ENCODE assay signal across 19 mouse cellular contexts in the genomic region with DNA sequence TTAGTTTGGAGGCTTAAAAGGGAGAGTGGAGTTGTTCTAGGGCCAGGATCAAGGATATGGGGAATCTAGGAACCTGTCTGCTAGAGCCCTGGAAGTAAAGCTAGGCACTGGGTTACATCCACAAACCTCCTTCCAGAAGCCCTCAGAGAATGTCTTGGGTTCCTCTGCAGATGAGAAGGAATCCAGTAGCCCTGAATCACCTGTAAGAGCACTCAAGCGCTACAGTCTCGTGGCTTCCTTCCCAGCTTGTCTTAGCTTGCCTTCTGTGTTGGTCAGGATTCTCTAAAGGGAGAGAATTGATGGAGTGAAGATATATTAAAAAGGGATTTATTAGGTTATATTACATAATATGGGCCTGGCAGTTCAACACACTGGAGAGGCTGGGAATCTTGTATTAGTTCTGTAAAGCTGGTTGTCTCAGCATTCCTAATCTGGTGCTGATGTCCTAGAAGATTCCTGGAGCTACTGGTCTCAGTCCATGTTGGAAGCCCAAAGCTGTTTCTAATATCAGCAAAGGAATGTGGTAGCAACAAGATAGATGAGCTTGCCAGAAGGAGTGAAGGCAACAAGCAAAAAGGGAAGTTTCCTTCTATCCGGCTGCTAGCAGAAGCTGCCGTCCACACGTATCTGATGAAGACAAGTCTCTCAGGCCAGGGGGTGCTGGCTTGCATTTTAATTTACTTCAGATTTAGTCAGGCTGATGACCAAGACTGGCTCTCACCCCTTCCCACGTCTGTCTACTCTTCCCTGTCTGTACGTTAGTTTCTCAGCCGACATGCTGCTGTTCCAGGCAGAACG.
DNase-seq lines count a peak whose midpoint lies in the region; ATAC-seq and TF ChIP-seq lines count a peak whose summit lies in the region.
"Had no signal": no experiment of that assay in that cellular context is flagged by ENCODE, and none has a peak within 500 bp of the region (broad histone marks: within the 10 kb centered on the region; RNA-seq: fewer than 3 reads in every experiment).

No protein-coding gene starts in this region.

- peak overlapping the region; percentile 76 for H3K27ac ChIP-seq in kidney, embryonic 14.5 days (ENCODE audit: low read depth, low read length)
- H3K27ac ChIP-seq in MEL (ENCODE audit: control insufficient read depth, low read depth, low read length): no peak overlapping the region
- H3K27ac ChIP-seq in stomach, embryonic 14.5 days (ENCODE audit: low read length): 0 out of 2 replicates have a peak overlapping the region, but pooled peaks have one; percentile 52
- H3K27ac ChIP-seq: embryonic facial prominence, embryonic 12.5 days; forebrain, embryonic 15.5 days; hindbrain, embryonic 10.5 days; layer of hippocampus, adult 2 months; liver, embryonic 15.5 days; neural tube, embryonic 13.5 days had no signal

- 76% methylated on average over 9 of the region's 9 CpGs for WGBS in kidney, embryonic 14.5 days
- WGBS in stomach, embryonic 14.5 days: 69% methylated on average over 9 of the region's 9 CpGs

- H3K4me1 ChIP-seq in kidney, embryonic 14.5 days (ENCODE audit: control insufficient read depth, insufficient read depth, low read length): 0 out of 2 replicates have a peak, but pooled peaks cover 4% of the 10 kb centered on the region
- H3K4me1 ChIP-seq in MEL (ENCODE audit: control insufficient read depth in 1 of 2, insufficient read depth in 2 of 2, low read length in 2 of 2): peaks cover 6 to 9% of the 10 kb centered on the region in 2 experiments
- no peaks in the 10 kb centered on the region; the same call in 1 of the 2 replicates for H3K4me1 ChIP-seq in stomach, embryonic 14.5 days (ENCODE audit: control insufficient read depth, insufficient read depth, low read length)
- H3K4me1 ChIP-seq: forebrain, embryonic 15.5 days; liver, embryonic 15.5 days; neural tube, embryonic 13.5 days had no signal

- no peak for TF ChIP-seq POLR2A in MEL (IDR thresholded peaks at IDR 0.05; ENCODE audit: control insufficient read depth in 1 of 2, insufficient read depth in 1 of 2, low read depth in 1 of 2, low read length in 2 of 2, poor library complexity in 1 of 2)

- no peaks in the 10 kb centered on the region for H3K27me3 ChIP-seq in kidney, embryonic 14.5 days (ENCODE audit: control insufficient read depth, insufficient read depth, low read length)
- no peaks in the 10 kb centered on the region for H3K27me3 ChIP-seq in MEL (ENCODE audit: control insufficient read depth in 1 of 2, insufficient read depth in 2 of 2, low read length in 2 of 2)
- H3K27me3 ChIP-seq in stomach, embryonic 14.5 days (ENCODE audit: control insufficient read depth, insufficient read depth, low read length): no peaks in the 10 kb centered on the region
- H3K27me3 ChIP-seq: forebrain, embryonic 15.5 days; liver, embryonic 15.5 days; neural tube, embryonic 13.5 days had no signal

- no peak overlapping the region for H3K4me3 ChIP-seq in kidney, embryonic 14.5 days (ENCODE audit: low read length)
- H3K4me3 ChIP-seq in MEL (ENCODE audit: control insufficient read depth in 1 of 2, insufficient read depth in 1 of 2, low read depth in 2 of 2, low read length in 2 of 2): no peak overlapping the region
- no peak overlapping the region for H3K4me3 ChIP-seq in stomach, embryonic 14.5 days (ENCODE audit: low read depth, low read length)
- H3K4me3 ChIP-seq: embryonic facial prominence, embryonic 12.5 days; forebrain, embryonic 15.5 days; hindbrain, embryonic 10.5 days; layer of hippocampus, adult 2 months; liver, embryonic 15.5 days; megakaryocyte, embryonic 14.5 days; neural tube, embryonic 13.5 days had no signal

- H3K36me3 ChIP-seq in kidney, embryonic 14.5 days (ENCODE audit: control insufficient read depth, insufficient read depth, low read length): no peaks in the 10 kb centered on the region
- peaks cover 0 to 5% of the 10 kb centered on the region in 2 experiments; a peak in 1 of 4 replicates for H3K36me3 ChIP-seq in MEL (ENCODE audit: control insufficient read depth in 1 of 2, insufficient read depth in 2 of 2, low read length in 2 of 2)
- H3K36me3 ChIP-seq in stomach, embryonic 14.5 days (ENCODE audit: control insufficient read depth, insufficient read depth, low read length): no peaks in the 10 kb centered on the region
- H3K36me3 ChIP-seq: embryonic facial prominence, embryonic 12.5 days; forebrain, embryonic 15.5 days; hindbrain, embryonic 10.5 days; liver, embryonic 15.5 days; neural tube, embryonic 13.5 days had no signal

- H3K4me2 ChIP-seq in kidney, embryonic 14.5 days (replicated peaks; ENCODE audit: low read depth, low read length): no peak overlapping the region
- no peak overlapping the region for H3K4me2 ChIP-seq in stomach, embryonic 14.5 days (replicated peaks; ENCODE audit: low read depth, low read length)
- H3K4me2 ChIP-seq: embryonic facial prominence, embryonic 12.5 days; forebrain, embryonic 15.5 days; liver, embryonic 15.5 days; neural tube, embryonic 13.5 days had no signal

- no peak for TF ChIP-seq CTCF in MEL (IDR thresholded peaks at IDR 0.05 in 2 of 3, conservative IDR thresholded peaks at IDR 0.05 in 1 of 3; ENCODE audit: control insufficient read depth in 1 of 3, insufficient read depth in 1 of 3, low read depth in 2 of 3, low read length in 3 of 3, poor library complexity in 1 of 3, severe bottlenecking in 1 of 3)

- peak; percentile 62 to 69 for TF ChIP-seq EP300 in MEL (IDR thresholded peaks at IDR 0.05; ENCODE audit: low read depth in 1 of 2, low read length in 2 of 2)

- ATAC-seq in kidney, embryonic 14.5 days (ENCODE audit: low FRiP score, low TSS enrichment): no peak
- no peak for ATAC-seq in stomach, embryonic 14.5 days (ENCODE audit: insufficient number of reproducible peaks, insufficient read depth, low FRiP score, low read depth)
- ATAC-seq: forebrain, embryonic 15.5 days had no signal

- DNase-seq in kidney, postnatal 10 days: no peak
- DNase-seq in MEL (ENCODE audit: low read depth, low spot score) (peak; percentile 83), NIH3T3 (ENCODE audit: low read depth) (peak; percentile 16)
- no peak for DNase-seq in frontal cortex, postnatal 14 days (ENCODE audit: low spot score in 2 of 2)
- DNase-seq in Muller cell, postnatal 12 days (ENCODE audit: inconsistent ontology term): no peak
- DNase-seq: cerebellum, adult 8-10 months; gastrocnemius, postnatal 25 days; lung, postnatal 10 days; midbrain, embryonic 14.5 days; right cerebral cortex, adult 18-20 months had no signal

- H3K9me3 ChIP-seq in kidney, embryonic 14.5 days (ENCODE audit: control insufficient read depth, low read length): no peaks in the 10 kb centered on the region
- no peaks in the 10 kb centered on the region for H3K9me3 ChIP-seq in MEL (replicated peaks; ENCODE audit: insufficient read depth, low read length)
- H3K9me3 ChIP-seq in stomach, embryonic 14.5 days (ENCODE audit: control insufficient read depth, low read depth, low read length): no peaks in the 10 kb centered on the region
- H3K9me3 ChIP-seq: embryonic facial prominence, embryonic 12.5 days; forebrain, embryonic 15.5 days; hindbrain, embryonic 10.5 days; liver, embryonic 15.5 days; megakaryocyte, embryonic 14.5 days; neural tube, embryonic 13.5 days had no signal

- H3K79me2 ChIP-seq in MEL (ENCODE audit: control insufficient read depth, insufficient read depth, low read length, poor library complexity): no peaks in the 10 kb centered on the region

- TF ChIP-seq RAD21 in MEL (IDR thresholded peaks at IDR 0.05; ENCODE audit: low read depth, low read length): no peak

- H3K9ac ChIP-seq in kidney, embryonic 14.5 days (ENCODE audit: low read depth, low read length): no peak overlapping the region
- H3K9ac ChIP-seq in MEL (ENCODE audit: control insufficient read depth, low read depth, low read length, poor library complexity, severe bottlenecking): no peak overlapping the region
- no peak overlapping the region for H3K9ac ChIP-seq in stomach, embryonic 14.5 days (replicated peaks; ENCODE audit: low read depth, low read length)
- H3K9ac ChIP-seq: embryonic facial prominence, embryonic 12.5 days; forebrain, embryonic 15.5 days; liver, embryonic 15.5 days; neural tube, embryonic 13.5 days had no signal

TF ChIP-seq in MEL, 35 proteins besides CTCF, POLR2A, EP300 and RAD21 (continues in another document):
- TF ChIP-seq JUND (IDR thresholded peaks at IDR 0.05; ENCODE audit: low read depth, low read length): no peak
- TF ChIP-seq POLR2AphosphoS2 (IDR thresholded peaks at IDR 0.05; ENCODE audit: low read length): no peak
- TF ChIP-seq GABPA (IDR thresholded peaks at IDR 0.05; ENCODE audit: low read depth, low read length): no peak
- TF ChIP-seq MXI1 (IDR thresholded peaks at IDR 0.05; ENCODE audit: low read depth, low read length): no peak
- no peak for TF ChIP-seq USF1 (IDR thresholded peaks at IDR 0.05; ENCODE audit: low read depth, low read length)
- 0 out of 2 replicates have a peak, but pooled peaks have one; percentile 5 for TF ChIP-seq SMC3 (IDR thresholded peaks at IDR 0.05; ENCODE audit: low read depth, low read length)
- no peak for TF ChIP-seq MYC (IDR thresholded peaks at IDR 0.05; ENCODE audit: low read depth, low read length)
- peak; percentile 84 for TF ChIP-seq TBP (IDR thresholded peaks at IDR 0.05; ENCODE audit: low read depth, low read length)
- peak; percentile 60; the same call in 1 of the 2 replicates for TF ChIP-seq RCOR1 (IDR thresholded peaks at IDR 0.05; ENCODE audit: low read depth, low read length)
- no peak for TF ChIP-seq USF2 (IDR thresholded peaks at IDR 0.05; ENCODE audit: borderline replicate concordance in 1 of 2, insufficient read depth in 1 of 2, low read depth in 1 of 2, low read length in 2 of 2)
- TF ChIP-seq ZNF384 (IDR thresholded peaks at IDR 0.05; ENCODE audit: low read depth, low read length): no peak
- no peak for TF ChIP-seq TAL1 (IDR thresholded peaks at IDR 0.05; ENCODE audit: low read length)
- TF ChIP-seq ETS1 (IDR thresholded peaks at IDR 0.05; ENCODE audit: low read depth, low read length): 0 out of 2 replicates have a peak, but pooled peaks have one; percentile 19
- peak; percentile 50 for TF ChIP-seq GATA1 (IDR thresholded peaks at IDR 0.05; ENCODE audit: low read depth, low read length)
- no peak for TF ChIP-seq E2F4 (IDR thresholded peaks at IDR 0.05; ENCODE audit: borderline replicate concordance, low read depth, low read length)
- peak; percentile 55; the same call in 1 of the 2 replicates for TF ChIP-seq TCF12 (IDR thresholded peaks at IDR 0.05; ENCODE audit: low read depth, low read length)
- TF ChIP-seq NELFE (IDR thresholded peaks at IDR 0.05; ENCODE audit: low read depth, low read length): no peak
- no peak for TF ChIP-seq UBTF (IDR thresholded peaks at IDR 0.05; ENCODE audit: borderline replicate concordance, insufficient read depth, low read depth, low read length)
- no peak for TF ChIP-seq MAX (IDR thresholded peaks at IDR 0.05; ENCODE audit: low read length)
- no peak for TF ChIP-seq CHD2 (IDR thresholded peaks at IDR 0.05; ENCODE audit: low read length)
- no peak for TF ChIP-seq CHD1 (IDR thresholded peaks at IDR 0.05; ENCODE audit: low read depth, low read length)
- no peak for TF ChIP-seq ZC3H11A (IDR thresholded peaks at IDR 0.05; ENCODE audit: low read depth, low read length)
- TF ChIP-seq ELF1 (IDR thresholded peaks at IDR 0.05; ENCODE audit: low read depth, low read length): no peak

Comparison
In these comparisons a context has a peak if more than half of its experiments do, and no peak if none do; other contexts are left out.
1. DNase-seq: peak in MEL (single experiment) and NIH3T3 (single experiment); none in kidney, postnatal 10 days (single experiment), frontal cortex, postnatal 14 days (0 of 2) and Muller cell, postnatal 12 days (single experiment).